In the genomic region with DNA sequence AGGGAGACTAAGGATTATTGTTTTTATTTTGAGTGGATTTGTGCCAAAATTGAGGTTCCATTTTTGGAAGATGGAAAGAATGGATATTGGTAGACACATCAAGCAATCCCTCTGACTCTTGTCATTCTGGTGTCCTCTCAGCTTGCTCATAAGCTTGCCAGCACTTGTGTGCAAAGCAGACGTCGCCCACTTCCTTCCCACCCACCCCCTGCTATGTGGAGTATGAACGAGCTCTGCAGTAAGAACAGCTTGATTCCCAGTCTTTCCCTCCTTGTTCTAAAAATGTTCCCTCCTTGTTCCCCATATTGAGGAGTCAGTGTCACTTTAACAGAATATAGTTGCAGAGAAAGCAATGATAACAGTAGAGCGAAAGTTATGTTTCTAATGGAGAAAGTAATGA, we compare ENCODE assay signal across 23 mouse cellular contexts. TPM values are rescaled to one million over a fixed set of nuclear protein-coding genes. Genes with fewer than 3 reads are reported as not detected.
DNase-seq lines count a peak whose midpoint lies in the region; ATAC-seq and TF ChIP-seq lines count a peak whose summit lies in the region.
"Had no signal": no experiment of that assay in that cellular context is flagged by ENCODE, and none has a peak within 500 bp of the region (broad histone marks: within the 10 kb centered on the region; RNA-seq: fewer than 3 reads in every experiment).

No protein-coding gene starts in this region.

- peak overlapping the region; percentile 41; the same call in 1 of the 2 replicates for H3K27ac ChIP-seq in layer of hippocampus, adult 2 months
- H3K27ac ChIP-seq: embryonic facial prominence, embryonic 13.5 days; forebrain, embryonic 12.5 days; gastrocnemius, adult 2 months; heart, embryonic 13.5 days had no signal

- ATAC-seq in frontal cortex, adult (ENCODE audit: low TSS enrichment), result peak; percentile 84
- ATAC-seq: activated CD4-positive, CD25-positive, alpha-beta regulatory T cell, adult 4 months; hindbrain, embryonic 16.5 days; Patski had no signal

- DNase-seq in frontal cortex, postnatal 10 days (ENCODE audit: low spot score in 2 of 2), result no peak
- DNase-seq in layer of hippocampus, adult 2 months (ENCODE audit: low spot score in 2 of 2), result peak; percentile 30 to 65
- DNase-seq in layer of hippocampus, postnatal 25 days (ENCODE audit: extremely low spot score in 1 of 2, low spot score in 1 of 2), result no peak
- DNase-seq in right cerebral cortex, postnatal 10 days (ENCODE audit: low spot score in 2 of 2), result peak; percentile 49 to 75
- DNase-seq in right cerebral cortex, postnatal 25 days, result no peak
- DNase-seq in layer of hippocampus, postnatal 36 days, result peak; percentile 23 to 26
- no peak for DNase-seq in kidney, postnatal 36 days
- DNase-seq: adrenal gland, postnatal 14 days; cerebellum, adult 18-20 months; cerebellum, adult 9-11 months; cerebellum, postnatal 36 days; gastrocnemius, adult 2 months; gastrocnemius, postnatal 36 days; heart, adult 11 months; heart, postnatal 36 days had no signal

- TF ChIP-seq CTCF in layer of hippocampus, adult 2 months (conservative IDR thresholded peaks at IDR 0.05), result no peak

- H3K4me3 ChIP-seq in layer of hippocampus, adult 2 months, result no peak overlapping the region
- H3K4me3 ChIP-seq: embryonic facial prominence, embryonic 13.5 days; forebrain, embryonic 12.5 days; gastrocnemius, adult 2 months; heart, embryonic 13.5 days had no signal

RNA-seq across cellular contexts. Expression of a gene that starts 11.0 kb away (rescaled TPM):
- total RNA-seq in layer of hippocampus, adult 2 months (2021), result 100 to 1,000 TPM; 155 to 170 TPM
- total RNA-seq in layer of hippocampus, postnatal 25 days (2021), result 100 to 1,000 TPM; 132 to 158 TPM
- total RNA-seq in layer of hippocampus, postnatal 36 days (2021), result 100 to 1,000 TPM; 139 to 161 TPM
- total RNA-seq: heart, postnatal 36 days; MEL had no signal

Comparison
In these comparisons a context has a peak if more than half of its experiments do, and no peak if none do; other contexts are left out.
1. DNase-seq: peak in layer of hippocampus, adult 2 months (2 of 2), right cerebral cortex, postnatal 10 days (2 of 2) and layer of hippocampus, postnatal 36 days (2 of 2); none in frontal cortex, postnatal 10 days (0 of 2), layer of hippocampus, postnatal 25 days (0 of 2), right cerebral cortex, postnatal 25 days (single experiment) and kidney, postnatal 36 days (0 of 2).